Mouse (Mus musculus) erythroblast, embryonic 14.5 days (primary cell): ENCODE measurements around the gene Brd4.
"Not testable (repeated sequence)": the region's sequence is repeated elsewhere in the genome, so short reads cannot be mapped to it uniquely, and the experiment has no call there.

Experiments
- GATA1 ChIP-seq: IDR thresholded peaks from 2 replicates; pipeline ENCODE4 v1.6.1; 2012; ENCODE audit warnings: low read length, inconsistent platforms, mixed read lengths
- TAL1 ChIP-seq: IDR thresholded peaks from 3 replicates; pipeline ENCODE4 v1.6.1; 2012; ENCODE audit warnings: low read length, inconsistent platforms, mixed read lengths

DNA sequence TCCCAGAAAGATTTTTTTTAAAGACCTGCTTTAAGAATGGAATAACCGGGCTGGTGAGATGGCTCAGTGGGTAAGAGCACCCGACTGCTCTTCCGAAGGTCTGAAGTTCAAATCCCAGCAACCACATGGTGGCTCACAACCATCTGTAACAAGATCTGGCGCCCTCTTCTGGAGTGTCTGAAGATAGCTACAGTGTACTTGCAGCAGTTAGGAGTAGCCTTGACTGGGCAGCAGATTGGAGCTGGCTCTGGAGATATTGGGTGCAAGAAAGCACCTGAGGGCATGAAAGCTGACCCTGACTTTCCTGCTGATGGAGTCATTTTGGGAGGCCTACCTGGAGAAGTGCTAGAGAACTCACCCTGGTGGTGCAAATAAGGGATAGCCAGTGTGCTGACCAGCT, 68.9 kb downstream of the Brd4 start:
- TF ChIP-seq TAL1, GATA1: not testable (repeated sequence)
